Comparison of ENCODE assay signal across 7 mouse cellular contexts in the genomic region with DNA sequence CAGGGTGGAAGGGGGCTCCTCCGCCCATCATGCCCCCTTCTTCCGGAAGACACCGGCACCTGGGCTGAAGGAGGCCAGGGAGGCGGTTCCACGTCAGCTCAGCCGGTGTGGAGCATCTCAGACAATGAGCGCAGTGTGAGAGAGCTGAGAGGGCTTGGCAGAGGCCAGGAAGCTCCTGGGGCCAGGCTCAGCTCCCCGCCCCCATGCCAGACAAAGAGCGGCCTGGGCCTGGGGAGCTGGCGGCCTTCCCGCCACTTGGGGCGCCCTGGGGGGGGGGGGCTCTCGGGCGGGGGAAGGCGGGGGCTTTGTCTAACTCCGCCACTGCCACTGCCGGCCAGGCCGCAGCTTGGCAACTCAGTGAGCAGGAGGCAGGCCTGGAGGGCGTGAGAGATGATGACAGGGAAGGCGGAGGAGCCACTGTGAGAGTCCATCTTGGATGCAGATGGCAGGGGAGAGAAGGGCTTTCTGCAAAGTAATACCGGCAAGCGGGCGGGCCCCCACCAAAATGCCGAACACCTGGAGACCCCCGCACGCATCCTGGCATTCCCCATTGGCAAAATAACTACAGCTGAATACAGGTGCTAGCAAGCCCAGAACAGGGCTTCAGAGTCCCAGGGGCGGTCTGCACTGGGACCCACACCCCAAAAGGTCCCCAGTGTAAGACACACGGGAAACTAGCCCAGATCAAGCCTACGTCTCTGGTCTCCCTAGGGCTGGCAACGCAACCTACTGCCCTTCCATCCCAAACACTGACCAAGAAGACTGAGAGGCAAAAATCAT. TPM values are rescaled to one million over a fixed set of nuclear protein-coding genes. Genes with fewer than 3 reads are reported as not detected.
DNase-seq lines count a peak whose midpoint lies in the region; ATAC-seq and TF ChIP-seq lines count a peak whose summit lies in the region.

No protein-coding gene starts in this region.

- under 1% methylated on average over 29 of the region's 30 CpGs for WGBS in intestine, embryonic 15.5 days
- WGBS in limb, embryonic 10.5 days: under 1% methylated on average over 30 of the region's 30 CpGs
- 1% methylated on average over 23 of the region's 30 CpGs for WGBS in midbrain, embryonic 12.5 days
- WGBS in small intestine, adult 2 months: 3% methylated on average over 30 of the region's 30 CpGs

- H3K4me2 ChIP-seq in intestine, embryonic 15.5 days (replicated peaks): peak overlapping the region; percentile 91
- peak overlapping the region; percentile 94 for H3K4me2 ChIP-seq in midbrain, embryonic 12.5 days (replicated peaks)

- H3K9me3 ChIP-seq in intestine, embryonic 15.5 days: no peaks in the 10 kb centered on the region
- H3K9me3 ChIP-seq in limb, embryonic 10.5 days (replicated peaks): no peaks in the 10 kb centered on the region
- no peaks in the 10 kb centered on the region for H3K9me3 ChIP-seq in midbrain, embryonic 12.5 days

- peak; percentile 90 for DNase-seq in adrenal gland, adult 2 months
- peak; percentile 77 for DNase-seq in embryo, embryonic 11.5 days (ENCODE audit: low read depth, low spot score)
- peak; percentile 67 to 84 for DNase-seq in gastrocnemius, postnatal 4 days (ENCODE audit: low spot score in 2 of 2)
- DNase-seq in limb, embryonic 10.5 days (ENCODE audit: low spot score): peak; percentile 92

- H3K36me3 ChIP-seq in intestine, embryonic 15.5 days: peaks cover 17% of the 10 kb centered on the region
- H3K36me3 ChIP-seq in limb, embryonic 10.5 days: peaks cover 49% of the 10 kb centered on the region
- peaks cover 21% of the 10 kb centered on the region for H3K36me3 ChIP-seq in midbrain, embryonic 12.5 days
- H3K36me3 ChIP-seq in small intestine, adult 2 months (ENCODE audit: control insufficient read depth, insufficient read depth, low read length): peaks cover 12% of the 10 kb centered on the region

- H3K27ac ChIP-seq in intestine, embryonic 15.5 days: peak overlapping the region; percentile 96
- H3K27ac ChIP-seq in limb, embryonic 10.5 days: peak overlapping the region; percentile 100
- peak overlapping the region; percentile 99 for H3K27ac ChIP-seq in midbrain, embryonic 12.5 days (replicated peaks)
- peak overlapping the region; percentile 74 for H3K27ac ChIP-seq in small intestine, adult 2 months (ENCODE audit: insufficient read depth, low read depth, low read length)

- peak overlapping the region; percentile 84 for H3K4me3 ChIP-seq in intestine, embryonic 15.5 days (replicated peaks)
- peak overlapping the region; percentile 100 for H3K4me3 ChIP-seq in limb, embryonic 10.5 days
- peak overlapping the region; percentile 99 for H3K4me3 ChIP-seq in midbrain, embryonic 12.5 days
- H3K4me3 ChIP-seq in small intestine, adult 2 months (ENCODE audit: low read depth, low read length): peak overlapping the region; percentile 92

- H3K27me3 ChIP-seq in intestine, embryonic 15.5 days (replicated peaks): no peaks in the 10 kb centered on the region
- no peaks in the 10 kb centered on the region for H3K27me3 ChIP-seq in limb, embryonic 10.5 days (ENCODE audit: low read depth, poor library complexity, severe bottlenecking)
- no peaks in the 10 kb centered on the region for H3K27me3 ChIP-seq in midbrain, embryonic 12.5 days
- H3K27me3 ChIP-seq in small intestine, adult 2 months (ENCODE audit: control insufficient read depth, insufficient read depth, low read length): no peaks in the 10 kb centered on the region

- H3K9ac ChIP-seq in intestine, embryonic 15.5 days: peak overlapping the region; percentile 97
- peak overlapping the region; percentile 100 for H3K9ac ChIP-seq in midbrain, embryonic 12.5 days (replicated peaks)

- TF ChIP-seq CTCF in small intestine, adult 2 months (IDR thresholded peaks at IDR 0.05; ENCODE audit: extremely low read depth, insufficient read length, insufficient replicate concordance, low read depth, low read length): no peak

- ATAC-seq in intestine, embryonic 15.5 days: peak; percentile 88
- peak; percentile 91 for ATAC-seq in midbrain, embryonic 12.5 days (ENCODE audit: low FRiP score, low read depth)

- H3K4me1 ChIP-seq in intestine, embryonic 15.5 days (replicated peaks): peaks cover 18% of the 10 kb centered on the region
- H3K4me1 ChIP-seq in limb, embryonic 10.5 days: peaks cover 35% of the 10 kb centered on the region
- peaks cover 39% of the 10 kb centered on the region for H3K4me1 ChIP-seq in midbrain, embryonic 12.5 days
- peaks cover 14% of the 10 kb centered on the region for H3K4me1 ChIP-seq in small intestine, adult 2 months (ENCODE audit: control insufficient read depth, insufficient read depth, insufficient read length, low read length)

- TF ChIP-seq POLR2A in small intestine, adult 2 months (IDR thresholded peaks at IDR 0.05; ENCODE audit: low read depth, low read length): no peak

RNA-seq across cellular contexts. Expression of a gene that starts 10.6 kb away (rescaled TPM):
- 100 to 1,000 TPM; 161 to 168 TPM for total RNA-seq in adrenal gland, adult 2 months (2021)
- polyA plus RNA-seq in adrenal gland, adult 2 months (2012; rRNA removed): 88.7 and 116 TPM in 2 replicates
- 100 to 1,000 TPM; 214 TPM for total RNA-seq in gastrocnemius, postnatal 4 days (2021)
- polyA plus RNA-seq in intestine, embryonic 15.5 days (2015; fragmentation: Nextera tagmentation; extraction: Ambion mirVana): 69.0 and 118 TPM in 2 replicates
- polyA plus RNA-seq in limb, embryonic 10.5 days (2016; fragmentation: Nextera tagmentation; extraction: Ambion mirVana): 92.3 and 129 TPM in 2 replicates
- polyA plus RNA-seq in midbrain, embryonic 12.5 days (2016; fragmentation: Nextera tagmentation; extraction: Ambion mirVana): 107 and 111 TPM in 2 replicates
- polyA plus RNA-seq in small intestine, adult 2 months (2012; rRNA removed): 27.4 and 52.8 TPM in 2 replicates

RNA-seq across cellular contexts. Expression of a gene that starts 24.4 kb away (rescaled TPM):
- 10 to 100 TPM; 14.1 to 17.0 TPM for total RNA-seq in adrenal gland, adult 2 months (2021)
- 5.8 and 6.0 TPM in 2 replicates for polyA plus RNA-seq in adrenal gland, adult 2 months (2012; rRNA removed)
- total RNA-seq in gastrocnemius, postnatal 4 days (2021): 10 to 100 TPM in 1 of 2 experiments, 1 to 10 TPM in 1; 9.8 to 11.5 TPM
- 13.4 and 15.5 TPM in 2 replicates for polyA plus RNA-seq in intestine, embryonic 15.5 days (2015; fragmentation: Nextera tagmentation; extraction: Ambion mirVana)
- polyA plus RNA-seq in limb, embryonic 10.5 days (2016; fragmentation: Nextera tagmentation; extraction: Ambion mirVana): 18.0 and 20.0 TPM in 2 replicates
- 22.8 and 23.7 TPM in 2 replicates for polyA plus RNA-seq in midbrain, embryonic 12.5 days (2016; fragmentation: Nextera tagmentation; extraction: Ambion mirVana)
- polyA plus RNA-seq in small intestine, adult 2 months (2012; rRNA removed): 1.5 and 1.9 TPM in 2 replicates

RNA-seq across cellular contexts. Expression of a gene that starts 24.6 kb away (rescaled TPM):
- total RNA-seq in adrenal gland, adult 2 months (2021): 1 to 10 TPM; 7.7 to 8.8 TPM
- 1.6 and 2.1 TPM in 2 replicates for polyA plus RNA-seq in adrenal gland, adult 2 months (2012; rRNA removed)
- total RNA-seq in gastrocnemius, postnatal 4 days (2021): 1 to 10 TPM; 7.7 to 9.7 TPM
- 8.0 and 10.3 TPM in 2 replicates for polyA plus RNA-seq in intestine, embryonic 15.5 days (2015; fragmentation: Nextera tagmentation; extraction: Ambion mirVana)
- polyA plus RNA-seq in limb, embryonic 10.5 days (2016; fragmentation: Nextera tagmentation; extraction: Ambion mirVana): 21.8 and 23.5 TPM in 2 replicates
- polyA plus RNA-seq in midbrain, embryonic 12.5 days (2016; fragmentation: Nextera tagmentation; extraction: Ambion mirVana): 18.1 and 19.6 TPM in 2 replicates
- polyA plus RNA-seq in small intestine, adult 2 months (2012; rRNA removed): 0.76 and 1.4 TPM in 2 replicates

Comparison
In these comparisons a context has a peak if more than half of its experiments do, and no peak if none do; other contexts are left out.
1. Peak in every context shown above with its lines: DNase-seq, ATAC-seq, H3K4me3 ChIP-seq and H3K27ac ChIP-seq.